Mouse (Mus musculus): ENCODE data around the gene Hamp. TPM values are rescaled to one million over a fixed set of nuclear protein-coding genes. Genes with fewer than 3 reads are reported as not detected.

Gene Hamp
- 67.1 TPM for polyA plus RNA-seq (2014; fragmentation: Illumina TruSeq; extraction: RNeasy Lipid Tissue Mini Kit (QIAGEN cat#74804); ENCODE audit: low read depth, low replicate concordance)

DNA sequence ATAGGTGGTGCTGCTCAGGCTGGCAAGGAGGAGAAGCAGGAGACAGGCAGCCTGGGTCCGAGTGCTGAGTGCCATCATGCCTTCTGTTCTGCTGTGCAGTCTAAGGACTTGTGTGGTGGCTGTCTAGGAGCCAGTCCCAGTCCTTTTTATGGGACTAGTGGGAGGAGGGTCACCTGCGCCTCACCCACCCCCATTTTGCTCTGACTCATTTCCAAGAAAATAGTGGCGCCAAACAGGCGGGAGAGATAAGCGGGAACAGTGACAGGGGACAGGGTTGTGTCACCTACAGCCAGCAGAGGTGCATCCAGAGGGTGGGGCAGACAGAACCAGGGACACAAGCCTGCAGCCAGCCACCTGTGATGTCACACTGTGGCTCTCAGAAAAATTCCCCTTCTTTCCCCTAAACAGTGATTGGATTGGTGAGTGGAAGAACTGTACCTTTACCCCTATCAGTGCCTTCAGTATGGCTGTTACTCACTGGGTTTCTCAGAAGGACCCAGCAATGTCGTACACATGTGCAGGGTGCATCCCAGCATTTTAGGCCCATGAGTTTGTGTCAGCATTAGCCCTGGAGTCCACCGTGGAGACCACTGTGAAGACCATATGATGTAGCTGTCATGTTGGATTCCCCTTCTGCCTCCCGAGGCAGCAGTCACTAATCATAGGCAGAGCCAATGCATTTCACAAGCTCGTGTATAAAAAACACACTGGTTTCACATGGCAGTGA is at the start of gene Hamp:
TSS of gene Hamp (minus strand) at position 124 of the 727 bp plus-strand sequence.

DNA sequence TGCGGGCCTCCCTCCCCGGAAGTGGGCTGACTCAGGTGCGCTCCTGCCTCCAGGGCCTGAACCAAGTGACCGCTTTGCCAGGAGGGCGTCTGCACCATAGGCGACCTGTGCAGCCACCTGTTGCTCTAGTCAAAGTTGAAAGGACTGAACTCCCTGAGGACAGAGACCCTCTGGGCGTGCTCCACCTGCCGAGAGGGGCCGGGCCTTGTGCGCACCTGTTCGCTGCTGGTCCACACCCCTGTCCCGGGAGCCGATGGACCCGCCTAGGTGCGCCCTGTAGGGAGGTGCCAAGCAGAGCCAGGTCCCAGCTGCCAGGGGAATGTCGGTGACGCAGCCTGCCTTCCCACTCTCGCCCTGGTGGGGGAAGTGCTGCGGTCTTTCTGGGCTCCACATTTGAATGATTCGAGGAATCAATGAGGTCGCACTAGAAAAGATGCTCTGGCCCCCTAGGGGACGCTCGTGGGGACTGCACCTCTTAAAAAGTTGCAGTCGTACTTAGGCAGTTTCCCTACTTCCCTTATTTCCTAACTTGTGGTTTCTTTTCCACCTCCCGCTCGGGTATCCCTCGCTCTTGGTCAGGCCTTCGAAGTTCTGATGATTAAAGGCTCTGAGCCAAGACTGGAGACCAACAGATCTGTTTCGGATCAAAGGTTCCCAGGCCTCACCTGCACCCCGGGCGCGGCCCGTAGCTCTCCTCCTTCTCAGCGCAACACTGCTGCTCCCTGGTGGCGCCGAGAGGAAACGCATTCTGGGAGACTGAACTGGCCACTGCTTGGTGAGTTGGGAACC is 29.9 kb upstream of the Hamp start, which contains the start of gene Fam187b:
TSS of gene Fam187b (plus strand) at position 290 of the 789 bp plus-strand sequence.

DNA sequence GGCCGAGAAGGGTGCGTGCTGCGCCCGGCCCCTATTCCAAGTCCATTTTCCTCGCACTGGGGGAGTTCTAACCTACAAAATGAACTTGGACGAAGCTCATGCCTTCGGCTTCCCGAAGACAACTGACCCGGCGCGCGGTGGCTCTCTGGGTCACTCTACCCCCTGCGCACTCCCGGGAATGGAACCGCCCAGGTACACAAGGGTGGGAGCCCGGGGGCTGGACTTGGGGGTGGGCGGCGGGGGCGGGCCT is 29.3 kb upstream of the Hamp start, which contains the start of gene Lsr:
TSS of gene Lsr (minus strand) at position 214 of the 250 bp plus-strand sequence.

DNA sequence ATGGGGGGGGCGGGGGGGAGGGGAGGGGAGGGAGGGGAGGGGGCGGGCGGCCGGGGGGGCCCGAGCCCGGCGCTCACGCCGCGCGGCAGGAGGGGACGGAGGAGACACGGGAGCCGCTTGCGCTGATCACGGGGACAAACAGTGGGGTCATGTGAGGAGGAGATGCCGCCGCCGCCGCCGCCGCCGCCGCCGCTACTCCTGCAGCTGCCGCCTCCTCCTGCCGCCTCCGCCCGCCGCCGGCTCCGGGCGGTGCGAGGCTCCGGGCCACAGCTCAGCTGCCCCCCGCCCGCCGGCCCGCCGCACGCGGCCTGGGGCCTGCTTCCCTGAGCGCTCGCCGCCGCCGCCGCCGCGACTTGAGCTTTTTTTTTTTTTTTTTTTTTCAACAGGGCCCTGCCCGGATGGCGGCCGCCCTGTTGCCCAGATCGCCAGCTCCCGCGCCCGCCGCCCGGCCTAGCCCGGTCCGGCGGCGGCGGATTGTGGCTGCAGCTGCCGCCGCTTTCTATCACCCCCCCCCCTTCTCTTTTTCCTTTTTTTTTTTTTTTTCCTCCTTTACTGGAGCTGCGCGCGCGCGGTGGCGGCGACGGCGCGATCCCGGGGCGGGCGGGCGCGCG is 13.0 kb upstream of the Hamp start, which contains the start of gene Usf2:
TSS of gene Usf2 (minus strand) at position 48 of the 611 bp plus-strand sequence.

DNA sequence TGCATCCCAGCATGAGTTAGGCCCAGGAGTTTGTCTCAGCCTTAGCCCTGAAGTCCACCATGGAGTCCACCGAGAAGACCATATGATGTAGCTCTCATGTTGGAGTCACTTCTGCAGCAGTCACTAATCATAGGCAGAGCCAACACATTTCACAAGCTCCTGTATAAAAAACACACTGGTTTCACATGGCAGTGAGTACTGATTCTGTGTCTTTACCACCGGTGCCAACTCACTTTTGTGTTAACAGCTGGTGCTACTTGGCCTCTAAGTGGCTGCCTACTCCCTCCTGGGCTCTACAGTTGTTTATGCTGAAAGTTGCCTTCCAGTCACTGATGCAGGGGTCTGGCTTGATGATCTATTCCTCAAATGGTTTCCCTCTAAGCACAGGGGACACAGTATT is 19.3 kb downstream of the Hamp start, which contains the start of gene Hamp2:
TSS of gene Hamp2 (minus strand) at position 101 of the 400 bp plus-strand sequence.

DNA sequence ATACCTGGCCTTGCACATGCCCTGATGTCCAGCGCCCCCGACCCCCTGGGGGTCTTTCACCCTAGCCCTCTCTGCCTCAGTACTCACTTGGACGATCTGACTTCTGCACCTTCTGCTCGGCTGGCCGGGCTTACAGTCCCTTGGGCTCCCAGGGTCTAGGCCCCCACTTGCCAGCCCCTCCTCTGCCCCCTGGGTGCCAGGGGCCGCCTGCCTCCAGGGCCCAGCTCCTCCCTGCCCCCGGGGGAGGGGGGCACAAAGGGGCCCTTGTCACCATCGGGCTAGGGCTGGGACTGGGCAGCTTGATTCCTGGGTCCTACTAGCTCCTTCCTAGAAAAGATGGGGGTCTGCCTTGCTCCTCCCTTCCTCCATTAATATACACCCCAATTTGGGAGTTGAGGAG is 29.1 kb downstream of the Hamp start, which contains the start of gene Mag:
TSS of gene Mag (minus strand) at position 142 of the 400 bp plus-strand sequence.

Other genes with a start within 250 kb of the Hamp start
- not detected for gene 2200002J24Rik, start 245.1 kb downstream of the Hamp start, polyA plus RNA-seq (2014; fragmentation: Illumina TruSeq; extraction: RNeasy Lipid Tissue Mini Kit (QIAGEN cat#74804); ENCODE audit: low read depth, low replicate concordance)
- gene Atp4a, start 231.8 kb downstream of the Hamp start, polyA plus RNA-seq (2014; fragmentation: Illumina TruSeq; extraction: RNeasy Lipid Tissue Mini Kit (QIAGEN cat#74804); ENCODE audit: low read depth, low replicate concordance): not detected
- 14.1 TPM for gene Tmem147, start 214.5 kb downstream of the Hamp start, polyA plus RNA-seq (2014; fragmentation: Illumina TruSeq; extraction: RNeasy Lipid Tissue Mini Kit (QIAGEN cat#74804); ENCODE audit: low read depth, low replicate concordance)
- gene Gapdhs, start 200.4 kb downstream of the Hamp start, polyA plus RNA-seq (2014; fragmentation: Illumina TruSeq; extraction: RNeasy Lipid Tissue Mini Kit (QIAGEN cat#74804); ENCODE audit: low read depth, low replicate concordance): not detected
- gene Sbsn, start 192.6 kb downstream of the Hamp start, polyA plus RNA-seq (2014; fragmentation: Illumina TruSeq; extraction: RNeasy Lipid Tissue Mini Kit (QIAGEN cat#74804); ENCODE audit: low read depth, low replicate concordance): 12.7 TPM
- 7.0 TPM for gene Dmkn, start 180.3 kb downstream of the Hamp start, polyA plus RNA-seq (2014; fragmentation: Illumina TruSeq; extraction: RNeasy Lipid Tissue Mini Kit (QIAGEN cat#74804); ENCODE audit: low read depth, low replicate concordance)
- gene Krtdap, start 156.1 kb downstream of the Hamp start, polyA plus RNA-seq (2014; fragmentation: Illumina TruSeq; extraction: RNeasy Lipid Tissue Mini Kit (QIAGEN cat#74804); ENCODE audit: low read depth, low replicate concordance): not detected
- 1.3 TPM for gene Ffar2, start 120.3 kb downstream of the Hamp start, polyA plus RNA-seq (2014; fragmentation: Illumina TruSeq; extraction: RNeasy Lipid Tissue Mini Kit (QIAGEN cat#74804); ENCODE audit: low read depth, low replicate concordance)
- not detected for gene Ffar3, start 87.9 kb downstream of the Hamp start, polyA plus RNA-seq (2014; fragmentation: Illumina TruSeq; extraction: RNeasy Lipid Tissue Mini Kit (QIAGEN cat#74804); ENCODE audit: low read depth, low replicate concordance)
- not detected for gene Ffar1, start 82.5 kb downstream of the Hamp start, polyA plus RNA-seq (2014; fragmentation: Illumina TruSeq; extraction: RNeasy Lipid Tissue Mini Kit (QIAGEN cat#74804); ENCODE audit: low read depth, low replicate concordance)
- gene Cd22, start 63.7 kb downstream of the Hamp start, polyA plus RNA-seq (2014; fragmentation: Illumina TruSeq; extraction: RNeasy Lipid Tissue Mini Kit (QIAGEN cat#74804); ENCODE audit: low read depth, low replicate concordance): not detected
- not detected for gene Mag, start 29.2 kb downstream of the Hamp start, polyA plus RNA-seq (2014; fragmentation: Illumina TruSeq; extraction: RNeasy Lipid Tissue Mini Kit (QIAGEN cat#74804); ENCODE audit: low read depth, low replicate concordance)
- gene Hamp2, start 19.4 kb downstream of the Hamp start, polyA plus RNA-seq (2014; fragmentation: Illumina TruSeq; extraction: RNeasy Lipid Tissue Mini Kit (QIAGEN cat#74804); ENCODE audit: low read depth, low replicate concordance): not detected
- 121 TPM for gene Usf2, start 12.8 kb upstream of the Hamp start, polyA plus RNA-seq (2014; fragmentation: Illumina TruSeq; extraction: RNeasy Lipid Tissue Mini Kit (QIAGEN cat#74804); ENCODE audit: low read depth, low replicate concordance)
- not detected for gene Lsr, start 29.4 kb upstream of the Hamp start, polyA plus RNA-seq (2014; fragmentation: Illumina TruSeq; extraction: RNeasy Lipid Tissue Mini Kit (QIAGEN cat#74804); ENCODE audit: low read depth, low replicate concordance)
- not detected for gene Fam187b, start 29.8 kb upstream of the Hamp start, polyA plus RNA-seq (2014; fragmentation: Illumina TruSeq; extraction: RNeasy Lipid Tissue Mini Kit (QIAGEN cat#74804); ENCODE audit: low read depth, low replicate concordance)
- gene Fxyd5, start 98.4 kb upstream of the Hamp start, polyA plus RNA-seq (2014; fragmentation: Illumina TruSeq; extraction: RNeasy Lipid Tissue Mini Kit (QIAGEN cat#74804); ENCODE audit: low read depth, low replicate concordance): 5.8 TPM
- gene Fxyd7, start 107.4 kb upstream of the Hamp start, polyA plus RNA-seq (2014; fragmentation: Illumina TruSeq; extraction: RNeasy Lipid Tissue Mini Kit (QIAGEN cat#74804); ENCODE audit: low read depth, low replicate concordance): not detected
- gene Fxyd1, start 113.2 kb upstream of the Hamp start, polyA plus RNA-seq (2014; fragmentation: Illumina TruSeq; extraction: RNeasy Lipid Tissue Mini Kit (QIAGEN cat#74804); ENCODE audit: low read depth, low replicate concordance): 4.9 TPM
- 0.23 TPM for gene Lgi4, start 115.3 kb upstream of the Hamp start, polyA plus RNA-seq (2014; fragmentation: Illumina TruSeq; extraction: RNeasy Lipid Tissue Mini Kit (QIAGEN cat#74804); ENCODE audit: low read depth, low replicate concordance)
- not detected for gene Fxyd3, start 132.7 kb upstream of the Hamp start, polyA plus RNA-seq (2014; fragmentation: Illumina TruSeq; extraction: RNeasy Lipid Tissue Mini Kit (QIAGEN cat#74804); ENCODE audit: low read depth, low replicate concordance)
- not detected for gene Hpn, start 171.3 kb upstream of the Hamp start, polyA plus RNA-seq (2014; fragmentation: Illumina TruSeq; extraction: RNeasy Lipid Tissue Mini Kit (QIAGEN cat#74804); ENCODE audit: low read depth, low replicate concordance)
- gene Scn1b, start 183.0 kb upstream of the Hamp start, polyA plus RNA-seq (2014; fragmentation: Illumina TruSeq; extraction: RNeasy Lipid Tissue Mini Kit (QIAGEN cat#74804); ENCODE audit: low read depth, low replicate concordance): 0.64 TPM
- 6.1 TPM for gene Gramd1a, start 211.9 kb upstream of the Hamp start, polyA plus RNA-seq (2014; fragmentation: Illumina TruSeq; extraction: RNeasy Lipid Tissue Mini Kit (QIAGEN cat#74804); ENCODE audit: low read depth, low replicate concordance)